Mouse (Mus musculus) thymus, adult 2 months (tissue): Measurements from ENCODE around the gene Tln2. TPM values are rescaled to one million over a fixed set of nuclear protein-coding genes. Genes with fewer than 3 reads are reported as not detected.

Experiments
- DNase-seq: peaks from one replicate; pipeline ENCODE4 v3.0.0; 2021
- H3K27ac ChIP-seq: fragments of 200-500 bp; 2 replicates; pipeline ENCODE4 v1.5.1; 2012; ENCODE audit warnings: low read length, control low read depth; ENCODE audit not compliant: control insufficient read depth, insufficient read depth
- H3K27me3 ChIP-seq: fragments of 200-500 bp; 2 replicates; pipeline ENCODE4 v1.6.1; 2012; ENCODE audit warnings: mild to moderate bottlenecking, low read length, moderate library complexity, mixed read lengths; ENCODE audit not compliant: control insufficient read depth, insufficient read depth
- H3K36me3 ChIP-seq: fragments of 200-500 bp; 2 replicates; pipeline ENCODE4 v1.6.1; 2012; ENCODE audit warnings: mild to moderate bottlenecking, low read length, moderate library complexity; ENCODE audit not compliant: control insufficient read depth, insufficient read depth
- H3K4me1 ChIP-seq: fragments of 200-500 bp; replicated peaks from 2 replicates; pipeline ENCODE4 v1.6.1; 2012; ENCODE audit warnings: low read length; ENCODE audit not compliant: control insufficient read depth, insufficient read depth
- H3K4me3 ChIP-seq: fragments of 200-500 bp; 2 replicates; pipeline ENCODE4 v1.5.1; 2012; ENCODE audit warnings: mild to moderate bottlenecking, low read length, control low read depth, moderate library complexity; ENCODE audit not compliant: control insufficient read depth, insufficient read depth
- CTCF ChIP-seq: fragments of 200-500 bp; IDR thresholded peaks from 2 replicates; pipeline ENCODE4 v1.5.1; 2012; ENCODE audit warnings: mild to moderate bottlenecking, control low read depth, low read length, moderate library complexity, borderline replicate concordance; ENCODE audit not compliant: control insufficient read depth, poor library complexity, insufficient read depth; ENCODE audit errors: extremely low read depth
- POLR2A ChIP-seq: fragments of 200-500 bp; IDR thresholded peaks from 2 replicates; pipeline ENCODE4 v1.6.1; 2012; ENCODE audit warnings: mild to moderate bottlenecking, low read length, control low read depth, moderate library complexity; ENCODE audit not compliant: control insufficient read depth, poor library complexity, insufficient read depth; ENCODE audit errors: extremely low read depth
- WGBS: fragments of 180-500 bp; shearing (Covaris S2); methylation state at CpG from one replicate; pipeline ENCODE4 v1.1.7; 2018; 5-methylcytosine and 5-hydroxymethylcytosine counted together
- polyA plus RNA-seq: library from polyadenylated mRNA; depleted of rRNA; stranded (reverse); fragments of >200 nt; gene quantifications from 2 replicates; pipeline ENCODE4 v1.2.3, GENCODE M21; 2012; rRNA removed

Gene Tln2
- polyA plus RNA-seq = 2.2 and 3.7 TPM in 2 replicates

DNA sequence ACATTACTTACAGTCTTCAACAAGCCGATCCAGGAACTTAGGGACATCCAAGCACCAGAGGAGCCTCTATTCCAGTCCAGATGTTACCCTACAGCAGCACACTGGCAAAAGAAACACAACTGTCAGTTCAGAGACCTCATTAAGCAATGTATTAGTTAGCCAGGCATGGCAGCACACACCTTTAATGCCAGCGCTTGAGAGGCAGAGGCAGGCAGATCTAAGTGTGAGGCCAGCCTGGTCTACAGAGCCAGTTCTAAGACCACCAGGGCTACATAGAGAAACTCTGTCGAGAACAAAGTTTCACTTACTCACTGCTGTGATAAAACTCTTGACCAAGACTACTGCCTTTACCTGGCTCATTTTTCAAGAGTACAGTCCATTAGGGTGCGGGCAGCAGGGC, at the start of gene Tln2:
Gene Tln2 (minus strand): TSS at position 101 of the 400 bp plus-strand sequence.
- no peak within 1 kb of the TSS for H3K4me3 ChIP-seq
- no peak for DNase-seq
- H3K27ac ChIP-seq = no peak within 1 kb of the TSS
- H3K27me3 ChIP-seq = no peaks in the 10 kb centered on the region
- WGBS = 93% methylated on average over 4 of the region's 4 CpGs
- no peaks in the 10 kb centered on the region for H3K36me3 ChIP-seq
- TF ChIP-seq POLR2A = no peak
- TF ChIP-seq CTCF = no peak
- no peaks in the 10 kb centered on the region for H3K4me1 ChIP-seq

DNA sequence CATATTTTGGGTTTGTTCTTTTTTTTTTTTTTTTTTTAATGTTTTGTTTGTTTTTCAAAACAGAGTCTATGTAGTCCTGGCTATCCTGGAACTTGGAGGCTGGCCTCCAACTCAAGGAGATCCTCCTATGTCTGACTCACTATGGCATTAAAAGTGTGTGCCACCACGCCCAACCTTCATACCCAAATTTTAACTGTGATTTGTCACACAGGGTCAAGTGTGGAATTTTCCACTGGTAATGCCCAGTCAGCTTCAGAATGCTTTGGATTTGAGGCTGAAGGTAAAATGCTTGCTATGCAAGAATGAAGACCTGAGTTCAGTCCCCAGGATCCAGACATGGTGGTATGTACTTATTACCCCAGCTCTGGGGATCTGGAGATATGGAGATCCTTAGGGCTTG, 49.7 kb upstream of the Tln2 start:
- Histone ChIP-seq H3K27ac (no peak overlapping the region), H3K27me3 (no peaks in the 10 kb centered on the region), H3K4me1 (no peaks in the 10 kb centered on the region), H3K36me3 (no peaks in the 10 kb centered on the region), H3K4me3 (no peak overlapping the region)
- 92% methylated on average over 1 of the region's 1 CpGs for WGBS
- TF ChIP-seq POLR2A (no peak), CTCF (no peak)
- DNase-seq = no peak

DNA sequence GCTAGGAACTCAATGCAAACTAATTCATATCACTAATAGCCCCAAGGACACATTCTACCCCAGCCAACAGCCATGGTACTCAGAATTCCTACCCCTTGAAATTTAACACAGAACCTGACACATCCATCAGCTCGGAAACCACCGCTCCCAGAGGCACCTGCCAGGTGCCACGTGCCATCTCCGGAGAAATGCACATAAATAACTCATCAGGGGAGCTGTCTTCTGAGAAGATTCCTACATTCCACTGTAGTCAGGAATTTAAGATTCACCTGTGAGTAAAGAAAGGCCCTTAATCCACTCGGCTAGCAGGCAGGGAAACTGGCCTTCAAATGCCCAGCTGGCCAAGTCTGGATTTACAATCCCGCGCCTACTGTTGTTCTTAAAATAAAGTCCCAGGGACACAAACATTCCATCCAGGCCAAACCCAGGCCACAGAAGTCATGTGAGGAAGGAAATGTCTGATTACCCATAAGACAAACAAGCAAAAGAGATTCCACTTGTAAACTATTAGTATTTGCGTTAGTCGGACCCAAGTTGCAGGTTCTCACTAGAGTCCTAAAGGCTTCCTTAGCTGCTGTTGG, 48.4 kb upstream of the Tln2 start:
- H3K4me3 ChIP-seq = no peak overlapping the region
- H3K27me3 ChIP-seq = no peaks in the 10 kb centered on the region
- WGBS = 87% methylated on average over 9 of the region's 9 CpGs
- no peak for TF ChIP-seq CTCF
- TF ChIP-seq POLR2A = no peak
- H3K27ac ChIP-seq = no peak overlapping the region
- no peaks in the 10 kb centered on the region for H3K4me1 ChIP-seq
- H3K36me3 ChIP-seq = no peaks in the 10 kb centered on the region
- DNase-seq = no peak

DNA sequence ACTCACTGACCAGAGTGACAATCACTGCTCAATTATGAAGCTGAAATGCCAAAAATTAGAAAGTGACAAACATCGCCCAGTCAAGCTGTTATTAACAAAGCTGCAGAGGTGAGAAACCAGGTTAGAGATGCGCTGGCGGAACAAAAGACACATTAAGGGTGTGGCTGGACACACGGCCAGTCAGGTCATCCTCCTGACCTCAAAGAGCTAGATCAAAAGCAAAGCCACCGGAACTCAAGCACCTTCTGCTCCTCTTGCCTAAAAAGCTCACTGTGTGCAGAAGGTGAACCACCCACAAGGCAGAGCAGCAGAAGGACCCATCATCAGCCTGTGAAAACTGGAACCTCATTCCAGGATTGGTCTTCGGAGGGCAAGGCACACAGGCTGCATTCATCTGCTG, 47.8 kb upstream of the Tln2 start:
- H3K27me3 ChIP-seq = no peaks in the 10 kb centered on the region
- TF ChIP-seq CTCF (no peak), POLR2A (no peak)
- DNase-seq = no peak
- H3K36me3 ChIP-seq = no peaks in the 10 kb centered on the region
- no peaks in the 10 kb centered on the region for H3K4me1 ChIP-seq
- WGBS = 94% methylated on average over 6 of the region's 6 CpGs
- H3K27ac ChIP-seq = no peak overlapping the region
- H3K4me3 ChIP-seq = no peak overlapping the region

DNA sequence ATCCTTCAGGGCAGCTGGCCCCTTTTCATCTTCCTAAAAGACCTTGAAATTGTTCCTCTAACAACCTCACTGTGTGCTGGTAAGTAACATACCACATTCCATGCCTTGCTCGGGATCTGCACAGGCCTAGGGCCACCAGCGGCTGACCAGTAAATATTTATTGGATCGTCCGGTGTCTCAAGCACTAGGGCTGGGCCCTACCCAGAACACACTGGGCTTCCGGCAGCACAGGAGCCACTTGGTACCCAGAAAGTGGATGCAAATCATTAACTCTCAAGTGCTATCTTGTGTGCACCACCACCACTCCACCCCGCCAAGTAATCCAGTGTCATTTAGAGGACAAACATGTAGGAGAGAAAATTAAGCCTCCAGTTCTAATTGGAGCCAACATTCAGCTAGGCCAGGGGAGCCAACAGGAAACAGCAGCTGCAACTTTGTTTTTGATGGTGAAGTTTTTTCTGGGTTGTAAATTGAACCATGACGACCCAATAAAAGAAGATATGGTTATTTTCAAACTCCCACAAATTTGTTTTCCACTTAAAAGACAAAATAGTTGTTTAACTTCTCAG, 46.4 kb upstream of the Tln2 start:
- H3K27ac ChIP-seq = no peak overlapping the region
- no peaks in the 10 kb centered on the region for H3K36me3 ChIP-seq
- no peaks in the 10 kb centered on the region for H3K4me1 ChIP-seq
- no peak overlapping the region for H3K4me3 ChIP-seq
- DNase-seq = no peak
- H3K27me3 ChIP-seq = no peaks in the 10 kb centered on the region
- WGBS = 67% methylated on average over 7 of the region's 7 CpGs
- TF ChIP-seq CTCF = no peak
- TF ChIP-seq POLR2A = no peak

DNA sequence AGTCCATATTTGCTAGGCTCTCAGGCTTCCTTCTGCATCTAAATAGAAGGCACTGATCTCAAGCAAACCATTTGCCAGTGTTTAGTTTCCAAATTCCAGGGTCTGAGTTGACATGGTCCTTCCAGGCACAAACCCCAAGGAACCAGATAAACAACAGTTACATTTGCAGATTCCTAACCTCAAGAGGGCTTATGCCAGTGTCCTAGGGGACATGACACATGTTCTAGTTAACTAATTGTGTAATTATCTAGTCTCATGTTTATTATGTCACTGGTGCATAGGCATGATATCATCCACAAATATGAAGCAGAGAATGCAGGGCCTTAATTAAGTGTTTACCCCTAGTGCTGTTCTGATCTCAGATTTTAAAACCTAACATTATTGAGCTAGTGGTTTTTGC, 45.4 kb upstream of the Tln2 start:
- TF ChIP-seq CTCF = no peak
- no peak for TF ChIP-seq POLR2A
- Histone ChIP-seq H3K4me1 (no peaks in the 10 kb centered on the region), H3K4me3 (no peak overlapping the region), H3K36me3 (no peaks in the 10 kb centered on the region), H3K27ac (no peak overlapping the region), H3K27me3 (no peaks in the 10 kb centered on the region)
- no peak for DNase-seq

DNA sequence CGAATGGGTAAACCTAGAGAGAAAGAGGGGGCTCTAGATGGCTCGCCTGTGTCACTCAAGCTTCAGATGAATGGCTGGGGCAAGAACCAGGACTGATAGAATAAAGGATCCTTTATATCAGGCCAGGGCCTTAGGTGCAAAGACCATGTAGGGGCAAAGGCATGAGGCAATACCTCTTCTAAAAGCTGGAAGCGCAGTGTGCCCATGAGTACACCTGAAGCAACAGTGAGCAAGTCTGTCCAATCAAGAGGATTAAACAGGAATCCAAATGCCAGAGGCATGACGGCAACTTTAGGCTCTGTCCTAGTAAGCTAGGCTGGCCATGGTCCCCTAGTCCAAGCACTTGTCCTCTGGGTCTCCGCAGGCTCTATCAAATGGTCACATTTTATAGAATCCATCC, 42.8 kb upstream of the Tln2 start:
- WGBS = 94% methylated on average over 5 of the region's 5 CpGs
- H3K36me3 ChIP-seq = no peaks in the 10 kb centered on the region
- no peak overlapping the region for H3K27ac ChIP-seq
- no peak for DNase-seq
- no peaks in the 10 kb centered on the region for H3K27me3 ChIP-seq
- no peaks in the 10 kb centered on the region for H3K4me1 ChIP-seq
- TF ChIP-seq POLR2A = no peak
- no peak for TF ChIP-seq CTCF
- H3K4me3 ChIP-seq = no peak overlapping the region
